Mouse (Mus musculus) midbrain, embryonic 11.5 days (tissue): Measurements from ENCODE around the gene Xpo5. TPM values are rescaled to one million over a fixed set of nuclear protein-coding genes. Genes with fewer than 3 reads are reported as not detected.

ENCODE experiments used
- ATAC-seq: fragments of 200-750 bp; cut with Nextera tagmentation; 2 replicates; pipeline ENCODE4 v1.8.0; 2017; ENCODE audit warnings: moderate TSS enrichment, moderate library complexity; ENCODE audit not compliant: low FRiP score
- DNase-seq: peaks from one replicate; pipeline ENCODE4 v3.0.0; 2015; ENCODE audit warnings: low spot score; ENCODE audit errors: missing footprints
- H3K27ac ChIP-seq: fragments of 300-500 bp; sonication (generic); 2 replicates; pipeline ENCODE4 v1.5.1; 2014; ENCODE audit warnings: low read depth, low read length
- H3K27me3 ChIP-seq: fragments of 300-500 bp; sonication (generic); 2 replicates; pipeline ENCODE4 v1.6.1; 2014; ENCODE audit warnings: mild to moderate bottlenecking, low read length, moderate library complexity, mixed read lengths; ENCODE audit not compliant: control insufficient read depth, insufficient read depth
- H3K36me3 ChIP-seq: fragments of 300-500 bp; sonication (generic); 2 replicates; pipeline ENCODE4 v1.6.1; 2014; ENCODE audit warnings: mild to moderate bottlenecking, low read length, moderate library complexity, mixed read lengths; ENCODE audit not compliant: control insufficient read depth, insufficient read depth
- H3K4me1 ChIP-seq: fragments of 300-500 bp; sonication (generic); 2 replicates; pipeline ENCODE4 v1.6.1; 2014; ENCODE audit warnings: low read length; ENCODE audit not compliant: control insufficient read depth, insufficient read depth
- H3K4me2 ChIP-seq: fragments of 300-500 bp; sonication (generic); 2 replicates; pipeline ENCODE4 v1.6.1; 2014; ENCODE audit warnings: mild to moderate bottlenecking, moderate library complexity
- H3K4me3 ChIP-seq: fragments of 300-500 bp; sonication (generic); 2 replicates; pipeline ENCODE4 v1.5.1; 2014; ENCODE audit warnings: low read depth, low read length
- H3K9ac ChIP-seq: fragments of 300-500 bp; sonication (generic); 2 replicates; pipeline ENCODE4 v1.6.1; 2014; ENCODE audit warnings: low read length
- H3K9me3 ChIP-seq: fragments of 300-500 bp; sonication (generic); 2 replicates; pipeline ENCODE4 v1.6.1; 2016; ENCODE audit warnings: low read length; ENCODE audit not compliant: control insufficient read depth
- WGBS: fragments of 180-500 bp; shearing (Covaris S2); extraction: QIAGEN DNeasy Blood & Tissue Kit; methylation state at CpG from one replicate; pipeline ENCODE4 v1.1.7; 2014; 5-methylcytosine and 5-hydroxymethylcytosine counted together
- polyA plus RNA-seq: library from polyadenylated mRNA; unstranded; fragments of >200 nt; fragmentation: Nextera tagmentation; extraction: Ambion mirVana; gene quantifications from 2 replicates; pipeline ENCODE4 v1.2.1, GENCODE M21; 2014

Xpo5 gene
- 73.3 and 75.8 TPM in 2 replicates for polyA plus RNA-seq

DNA sequence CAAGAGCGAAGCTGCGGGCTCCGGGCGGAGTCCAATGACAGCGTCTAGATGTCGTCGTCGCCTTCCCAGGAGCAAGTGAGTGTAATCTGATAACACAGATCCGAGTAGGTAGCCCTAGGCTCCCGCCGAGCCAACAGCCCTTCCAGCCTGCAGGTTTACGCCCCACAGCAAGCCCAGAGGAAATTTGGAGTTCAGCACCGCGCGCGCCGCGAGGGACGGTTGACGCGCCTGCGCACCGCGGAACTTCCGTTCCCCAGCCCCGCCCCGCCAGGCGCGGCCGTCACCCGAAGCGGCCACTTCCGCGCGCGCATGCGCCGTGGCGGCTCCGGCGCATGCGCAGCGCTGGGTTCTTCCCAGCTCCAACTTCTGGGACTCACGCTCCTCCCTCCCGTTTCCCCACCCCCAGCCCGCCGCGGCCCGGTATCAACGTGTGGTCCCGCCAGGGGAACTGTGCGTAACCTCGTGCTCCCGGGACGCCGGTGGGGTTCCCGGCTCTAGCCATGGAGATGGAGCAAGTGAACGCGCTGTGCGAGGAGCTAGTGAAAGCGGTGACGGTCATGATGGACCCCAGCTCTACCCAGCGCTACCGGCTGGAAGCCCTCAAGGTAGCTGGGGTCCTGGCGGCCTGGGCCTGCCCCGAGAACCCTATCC is at the start of gene Xpo5, which contains the start of gene Polh:
Gene Xpo5, plus strand, starts transcription at position 362 of the 651 bp plus-strand sequence.
Gene Polh, minus strand, starts transcription at position 225 of the 651 bp plus-strand sequence.
- Histone ChIP-seq H3K27ac (peak within 1 kb of the TSS; percentile 64), H3K9me3 (no peaks in the 10 kb centered on the region), H3K27me3 (no peaks in the 10 kb centered on the region), H3K36me3 (peaks cover 12% of the 10 kb centered on the region), H3K4me1 (peaks cover 17% of the 10 kb centered on the region), H3K4me3 (peak within 1 kb of the TSS; percentile 70), H3K4me2 (peak within 1 kb of the TSS; percentile 94), H3K9ac (peak within 1 kb of the TSS; percentile 80)
- peak; percentile 97 for ATAC-seq
- under 1% methylated on average over 65 of the region's 66 CpGs for WGBS
- DNase-seq: peak; percentile 100

DNA sequence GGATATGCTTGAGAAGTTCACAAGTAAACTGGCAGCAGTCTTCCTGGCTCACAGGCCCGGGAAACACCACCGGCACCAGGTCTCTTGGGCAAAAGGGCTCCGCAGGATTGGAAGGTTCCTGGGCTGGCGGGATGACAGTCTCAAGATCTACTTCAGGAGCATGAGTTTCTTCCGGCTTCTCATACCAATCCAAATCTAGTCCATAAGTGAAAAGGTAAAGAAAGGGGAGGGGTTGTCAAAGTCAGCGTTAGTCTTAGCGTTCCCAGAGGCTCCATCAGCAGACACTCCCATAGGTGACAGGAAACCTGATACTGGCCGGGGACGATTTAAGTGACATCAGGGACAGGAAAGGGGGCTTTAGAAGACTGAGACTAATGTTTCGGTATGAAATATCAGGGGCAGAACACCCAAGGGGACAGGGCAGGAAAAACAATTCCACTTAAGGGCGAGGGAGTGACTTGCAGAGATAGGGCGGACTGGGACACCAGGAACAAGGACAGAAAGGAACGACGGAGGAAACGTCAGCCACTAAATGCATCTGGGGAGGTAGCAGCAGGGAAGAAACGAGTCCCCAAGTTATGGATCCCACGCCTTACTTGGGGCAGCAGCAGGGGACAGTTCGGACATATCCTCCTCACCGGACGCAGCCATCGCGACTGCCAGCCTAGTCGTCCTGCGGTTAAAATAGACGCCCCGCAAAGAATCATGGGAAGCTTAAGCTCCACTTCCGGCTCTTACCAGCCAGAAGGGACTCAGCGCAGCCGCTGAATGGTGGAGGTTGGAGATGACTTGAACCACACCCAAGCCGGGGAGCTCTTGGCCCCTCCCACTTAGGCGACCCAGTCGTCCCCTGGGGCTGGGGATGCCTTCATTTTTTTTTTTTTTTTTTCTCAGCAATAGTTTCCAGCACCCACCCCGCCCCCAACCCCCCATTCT is 49.5 kb upstream of the Xpo5 start, which contains the start of gene Mad2l1bp:
Gene Mad2l1bp, minus strand, starts transcription at position 707 of the 936 bp plus-strand sequence.
- Histone ChIP-seq H3K9ac (peak within 1 kb of the TSS; percentile 71), H3K4me1 (peaks cover 5% of the 10 kb centered on the region), H3K9me3 (no peaks in the 10 kb centered on the region), H3K27ac (no peak within 1 kb of the TSS), H3K4me2 (peak within 1 kb of the TSS; percentile 75), H3K4me3 (peak within 1 kb of the TSS; percentile 54), H3K36me3 (peaks cover 1% of the 10 kb centered on the region; the same call in 1 of the 2 replicates), H3K27me3 (no peaks in the 10 kb centered on the region)
- DNase-seq (peak; percentile 98), ATAC-seq (peak; percentile 93)
- 9% methylated on average over 33 of the region's 33 CpGs for WGBS

DNA sequence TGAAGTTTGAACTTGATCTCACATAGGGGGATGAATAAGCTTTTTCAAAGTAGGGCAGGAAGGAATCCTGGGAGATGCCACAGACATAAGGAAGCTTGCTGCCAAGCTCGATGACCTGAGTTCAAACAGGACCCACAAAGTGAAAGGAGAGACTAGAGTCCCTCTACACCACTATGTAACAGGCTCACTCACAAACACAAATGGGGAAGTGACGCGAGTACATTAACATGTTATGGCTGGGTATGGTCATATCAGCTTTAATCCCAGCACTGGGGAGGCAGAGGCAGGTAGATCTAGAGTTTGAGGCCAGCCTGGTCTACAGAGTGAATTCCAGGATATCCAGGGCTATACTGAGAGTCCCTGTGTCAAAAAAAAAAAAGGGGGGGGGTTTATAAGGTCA is 48.2 kb upstream of the Xpo5 start:
- Histone ChIP-seq H3K27me3 (no peaks in the 10 kb centered on the region), H3K4me3 (no peak overlapping the region), H3K9me3 (no peaks in the 10 kb centered on the region), H3K4me2 (no peak overlapping the region), H3K4me1 (peaks cover 5% of the 10 kb centered on the region), H3K36me3 (no peaks in the 10 kb centered on the region), H3K9ac (no peak overlapping the region), H3K27ac (no peak overlapping the region)
- DNase-seq: peak; percentile 70
- WGBS: 89% methylated on average over 3 of the region's 3 CpGs
- ATAC-seq: no peak

DNA sequence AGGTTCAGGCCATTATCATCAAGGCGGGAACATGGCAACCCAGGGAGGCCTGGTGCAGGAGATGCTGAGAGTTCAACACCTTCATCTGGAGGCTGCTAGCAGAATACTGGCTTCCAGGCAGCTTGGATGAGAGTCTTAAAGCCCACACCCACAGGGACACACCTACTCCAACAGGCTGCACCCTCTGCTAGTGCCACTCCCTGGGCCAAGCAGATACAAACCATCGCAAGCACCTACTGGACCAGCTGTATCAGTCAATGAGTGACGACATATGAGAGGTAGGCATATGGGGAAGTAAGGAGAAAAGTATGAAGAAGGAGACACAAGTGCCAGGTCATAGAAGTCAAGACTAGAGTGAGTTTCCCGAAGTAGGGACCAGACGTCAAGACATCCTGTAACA is 45.9 kb upstream of the Xpo5 start:
- Histone ChIP-seq H3K4me3 (no peak overlapping the region), H3K4me2 (no peak overlapping the region), H3K9me3 (no peaks in the 10 kb centered on the region), H3K4me1 (peaks cover 13% of the 10 kb centered on the region), H3K27me3 (no peaks in the 10 kb centered on the region), H3K36me3 (no peaks in the 10 kb centered on the region), H3K27ac (no peak overlapping the region), H3K9ac (no peak overlapping the region)
- ATAC-seq: no peak
- WGBS: 82% methylated on average over 5 of the region's 5 CpGs
- no peak for DNase-seq

DNA sequence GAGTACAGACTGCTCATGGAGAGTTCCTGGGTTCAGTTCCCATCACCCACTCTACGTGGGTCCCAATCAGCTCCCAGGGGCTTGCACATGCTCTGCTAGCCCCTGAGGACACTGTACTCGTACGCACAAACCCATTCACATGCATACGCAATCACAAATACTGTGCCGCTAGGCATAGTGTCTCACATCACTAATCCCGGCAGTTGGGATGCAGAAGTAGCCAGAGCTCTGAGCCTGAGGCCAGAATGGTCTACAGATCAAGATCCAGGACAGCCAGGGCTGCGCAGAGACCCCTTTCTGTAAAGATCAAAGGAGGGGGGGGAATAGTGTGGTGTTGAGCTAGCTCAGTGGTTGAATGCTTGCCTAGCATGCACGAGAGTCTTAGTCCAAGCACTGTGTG is 45.5 kb upstream of the Xpo5 start:
- H3K9ac ChIP-seq: no peak overlapping the region
- ATAC-seq (no peak), DNase-seq (no peak)
- peaks cover 18% of the 10 kb centered on the region for H3K4me1 ChIP-seq
- H3K4me3 ChIP-seq: no peak overlapping the region
- H3K36me3 ChIP-seq: no peaks in the 10 kb centered on the region
- H3K27me3 ChIP-seq: no peaks in the 10 kb centered on the region
- WGBS: 84% methylated on average over 8 of the region's 8 CpGs
- no peak overlapping the region for H3K4me2 ChIP-seq
- H3K27ac ChIP-seq: no peak overlapping the region
- no peaks in the 10 kb centered on the region for H3K9me3 ChIP-seq

DNA sequence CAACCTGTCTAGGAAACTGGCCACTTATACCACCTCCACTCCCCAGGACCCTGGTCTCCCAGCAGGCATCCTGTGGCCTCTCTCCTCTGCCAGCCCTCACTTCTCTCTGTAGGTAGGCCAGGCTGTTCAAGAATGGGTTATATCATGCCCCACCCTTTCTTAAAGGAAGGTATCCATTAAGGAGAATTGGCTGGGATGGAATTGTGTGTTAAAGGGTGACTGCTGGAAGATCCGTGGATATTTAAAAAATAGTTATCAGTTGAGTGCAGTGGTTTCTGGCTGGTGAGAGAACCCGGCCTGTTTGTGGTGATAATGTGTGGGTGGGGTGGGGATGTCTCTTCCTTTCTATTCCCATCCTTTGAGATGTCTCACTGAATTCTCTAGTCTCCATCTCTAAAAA is 43.3 kb upstream of the Xpo5 start:
- DNase-seq: no peak
- no peak for ATAC-seq
- H3K27ac ChIP-seq: no peak overlapping the region
- no peak overlapping the region for H3K4me2 ChIP-seq
- H3K9ac ChIP-seq: no peak overlapping the region
- peaks cover 15% of the 10 kb centered on the region for H3K4me1 ChIP-seq
- no peaks in the 10 kb centered on the region for H3K9me3 ChIP-seq
- no peaks in the 10 kb centered on the region; the same call in 1 of the 2 replicates for H3K36me3 ChIP-seq
- WGBS: 69% methylated on average over 2 of the region's 2 CpGs
- no peaks in the 10 kb centered on the region for H3K27me3 ChIP-seq
- H3K4me3 ChIP-seq: no peak overlapping the region

DNA sequence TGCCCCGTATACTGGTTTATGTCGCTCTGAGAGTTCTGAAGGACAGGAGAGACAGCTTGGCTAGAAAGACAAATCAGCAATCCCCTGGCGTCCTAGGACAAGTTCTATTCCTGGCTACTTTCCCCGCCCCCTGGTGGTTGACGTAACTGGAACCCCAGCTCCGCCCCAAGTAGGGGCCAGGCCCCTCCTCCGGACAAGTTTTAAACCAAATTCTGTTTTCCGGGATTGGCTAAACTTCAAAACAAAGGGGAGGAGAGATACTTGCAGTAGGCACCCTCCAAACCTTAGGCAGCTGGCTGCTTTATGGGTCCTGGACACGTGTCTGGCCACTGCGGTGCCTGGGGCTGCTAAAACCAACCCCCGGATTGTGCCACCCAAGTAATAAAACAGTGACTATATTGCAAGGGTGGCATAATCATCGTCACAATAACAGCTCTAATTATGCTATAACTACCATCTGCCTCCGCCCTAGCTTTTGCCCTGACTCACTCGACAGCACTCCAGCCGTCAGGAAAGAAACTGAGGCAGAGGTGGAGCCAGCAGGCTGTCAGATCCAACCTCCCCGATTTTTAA is 42.4 kb upstream of the Xpo5 start:
- DNase-seq: peak; percentile 96
- 1% methylated on average over 16 of the region's 16 CpGs for WGBS
- peak overlapping the region; percentile 64 for H3K4me3 ChIP-seq
- H3K9me3 ChIP-seq: no peaks in the 10 kb centered on the region
- peak overlapping the region; percentile 87 for H3K4me2 ChIP-seq
- peak overlapping the region; percentile 66 for H3K9ac ChIP-seq
- ATAC-seq: peak; percentile 65
- H3K27me3 ChIP-seq: no peaks in the 10 kb centered on the region
- H3K36me3 ChIP-seq: peaks cover 3% of the 10 kb centered on the region; the same call in 1 of the 2 replicates
- H3K27ac ChIP-seq: peak overlapping the region; percentile 49
- H3K4me1 ChIP-seq: peaks cover 15% of the 10 kb centered on the region

DNA sequence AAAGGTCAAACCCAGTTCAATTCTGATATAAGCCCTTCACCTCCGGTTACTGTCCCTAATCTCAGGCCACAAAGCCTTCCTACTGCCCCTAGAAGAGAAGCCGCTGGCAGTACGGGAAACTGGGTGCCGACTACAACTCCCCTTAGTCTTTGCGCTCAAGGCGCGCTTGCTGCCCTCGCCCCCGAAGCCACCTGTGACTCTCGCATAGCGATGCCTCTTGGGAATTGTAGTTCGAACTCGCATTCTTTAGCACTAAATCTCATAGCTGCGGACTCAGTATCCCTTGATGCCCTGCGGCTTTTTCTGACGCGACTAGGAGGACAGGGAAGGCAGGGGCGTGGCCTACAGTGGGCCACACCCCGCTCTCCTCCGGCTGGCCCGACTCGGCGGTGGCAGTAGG is 41.9 kb upstream of the Xpo5 start, which contains the start of gene Gtpbp2:
Gene Gtpbp2, plus strand, starts transcription at position 347 of the 400 bp plus-strand sequence.
- DNase-seq: peak; percentile 100
- H3K9ac ChIP-seq: peak within 1 kb of the TSS; percentile 76
- H3K9me3 ChIP-seq: no peaks in the 10 kb centered on the region
- under 1% methylated on average over 23 of the region's 23 CpGs for WGBS
- peaks cover 7% of the 10 kb centered on the region; the same call in 1 of the 2 replicates for H3K36me3 ChIP-seq
- H3K4me2 ChIP-seq: peak within 1 kb of the TSS; percentile 87
- H3K27me3 ChIP-seq: no peaks in the 10 kb centered on the region
- peak within 1 kb of the TSS; percentile 64 for H3K4me3 ChIP-seq
- peak; percentile 96 for ATAC-seq
- peaks cover 15% of the 10 kb centered on the region for H3K4me1 ChIP-seq
- peak within 1 kb of the TSS; percentile 49 for H3K27ac ChIP-seq
